Mouse (Mus musculus): ENCODE data around the gene Frmd4a.

GRCm38 (mm10) chr2:4399721-4400120, 382.2 kb downstream of the Frmd4a start:
- no peak for TF ChIP-seq CTCF (IDR thresholded peaks at IDR 0.05; ENCODE audit: control insufficient read depth, insufficient read depth, low read length)
- TF ChIP-seq POLR2A (IDR thresholded peaks at IDR 0.05; ENCODE audit: borderline replicate concordance, control insufficient read depth, low read depth, low read length): no peak

Data from bone marrow, adult 2 months (tissue).